Mouse (Mus musculus) CH12.LX (cell line): ENCODE measurements around the gene Gpr89. TPM values are rescaled to one million over a fixed set of nuclear protein-coding genes. Genes with fewer than 3 reads are reported as not detected.

Source experiments
- DNase-seq: peaks from one replicate; pipeline ENCODE4 v3.0.0-alpha.2; 2013; ENCODE audit errors: extremely low read depth
- H3K27ac ChIP-seq: 2 replicates; pipeline ENCODE4 v1.5.1; 2012; ENCODE audit warnings: low read depth, mild to moderate bottlenecking, control low read depth, moderate library complexity; ENCODE audit not compliant: insufficient read depth
- H3K27me3 ChIP-seq: replicated peaks from 2 replicates; pipeline ENCODE3; 2012; ENCODE audit warnings: inconsistent platforms
- H3K36me3 ChIP-seq, 2 experiments: replicated peaks in 1 of 2; 2 replicates each; pipeline versions ENCODE3 to v1.6.1; 2012; ENCODE audit warnings: inconsistent platforms in 1 of 2, low read length in 1 of 2, mild to moderate bottlenecking in 1 of 2, mixed read lengths in 1 of 2, moderate library complexity in 1 of 2; ENCODE audit not compliant: control insufficient read depth in 1 of 2, insufficient read depth in 1 of 2
- H3K4me1 ChIP-seq, 2 experiments: 2 replicates each; pipeline ENCODE4 v1.6.1; 2012; ENCODE audit warnings: inconsistent platforms in 1 of 2, moderate library complexity in 1 of 2; ENCODE audit not compliant: insufficient read depth in 2 of 2, control insufficient read depth in 1 of 2
- H3K4me2 ChIP-seq: 2 replicates; pipeline ENCODE4 v1.6.1; 2012; ENCODE audit warnings: low read depth, mild to moderate bottlenecking, control low read depth; ENCODE audit not compliant: poor library complexity, insufficient read depth, severe bottlenecking
- H3K4me3 ChIP-seq, 3 experiments: fragments of 150-350 bp in 1 of 3; sonication (generic) in 1 of 3; replicated peaks in 1 of 3; 2 replicates each; pipeline versions ENCODE3 to v1.5.1; 2011 to 2012; ENCODE audit warnings: low read depth in 2 of 3, low read length in 2 of 3, mild to moderate bottlenecking in 2 of 3, moderate library complexity in 2 of 3, control low read depth in 1 of 3, improper control_type of control experiment in 1 of 3, inconsistent platforms in 1 of 3, mixed read lengths in 1 of 3; ENCODE audit not compliant: poor library complexity in 1 of 3
- H3K79me2 ChIP-seq: replicated peaks from 2 replicates; pipeline ENCODE4 v1.6.1; 2012; ENCODE audit warnings: mild to moderate bottlenecking, moderate library complexity; ENCODE audit not compliant: control insufficient read depth, poor library complexity, insufficient read depth, severe bottlenecking; ENCODE audit errors: extremely low read depth
- H3K9ac ChIP-seq: 2 replicates; pipeline ENCODE4 v1.6.1; 2012; ENCODE audit warnings: low read depth, mild to moderate bottlenecking, control low read depth, moderate library complexity; ENCODE audit not compliant: insufficient read depth
- H3K9me3 ChIP-seq: replicated peaks from 2 replicates; pipeline ENCODE3; 2012; ENCODE audit warnings: low read length, inconsistent platforms, mixed read lengths
- BHLHE40 ChIP-seq: IDR thresholded peaks from 2 replicates; pipeline ENCODE4 v1.6.1; 2011; ENCODE audit warnings: mild to moderate bottlenecking, low read depth, low read length, improper control_type of control experiment
- CHD1 ChIP-seq: IDR thresholded peaks from 2 replicates; pipeline ENCODE4 v1.6.1; 2012; ENCODE audit warnings: low read depth, low read length, improper control_type of control experiment, inconsistent platforms
- CHD2 ChIP-seq: IDR thresholded peaks from 2 replicates; pipeline ENCODE4 v1.6.1; 2011; ENCODE audit warnings: low read length, improper control_type of control experiment
- CTCF ChIP-seq, 2 experiments: IDR thresholded peaks in 1 of 2; conservative IDR thresholded peaks in 1 of 2; 2 replicates each; pipeline ENCODE4 v1.5.1; 2011 to 2012; ENCODE audit warnings: low read depth in 2 of 2, low read length in 2 of 2, improper control_type of control experiment in 1 of 2, inconsistent platforms in 1 of 2, mild to moderate bottlenecking in 1 of 2, moderate library complexity in 1 of 2
- E2F4 ChIP-seq: IDR thresholded peaks from 2 replicates; pipeline ENCODE4 v1.6.1; 2011; ENCODE audit warnings: low read depth, low read length, improper control_type of control experiment; ENCODE audit not compliant: insufficient replicate concordance
- ELF1 ChIP-seq: IDR thresholded peaks from 2 replicates; pipeline ENCODE4 v1.6.1; 2014; ENCODE audit warnings: low read depth, mild to moderate bottlenecking, inconsistent platforms, low read length, improper control_type of control experiment
- GABPA ChIP-seq: IDR thresholded peaks from 2 replicates; pipeline ENCODE4 v1.6.1; 2012; ENCODE audit warnings: low read depth, low read length, improper control_type of control experiment, inconsistent platforms; ENCODE audit not compliant: insufficient replicate concordance
- HCFC1 ChIP-seq: IDR thresholded peaks from 2 replicates; pipeline ENCODE4 v1.6.1; 2012; ENCODE audit warnings: low read depth, mild to moderate bottlenecking, inconsistent platforms, low read length, improper control_type of control experiment
- JUN ChIP-seq: IDR thresholded peaks from 2 replicates; pipeline ENCODE4 v1.6.1; 2011; ENCODE audit warnings: low read depth, mild to moderate bottlenecking, low read length, improper control_type of control experiment, moderate library complexity; ENCODE audit not compliant: insufficient read depth
- KAT2A ChIP-seq: IDR thresholded peaks from 2 replicates; pipeline ENCODE4 v1.6.1; 2012; ENCODE audit warnings: low read length, improper control_type of control experiment, inconsistent platforms; ENCODE audit not compliant: insufficient replicate concordance
- MAX ChIP-seq: IDR thresholded peaks from 2 replicates; pipeline ENCODE4 v1.6.1; 2011; ENCODE audit warnings: low read length, improper control_type of control experiment
- MEF2A ChIP-seq: IDR thresholded peaks from 2 replicates; pipeline ENCODE4 v1.6.1; 2014; ENCODE audit warnings: low read depth, mild to moderate bottlenecking, inconsistent platforms, low read length, improper control_type of control experiment, borderline replicate concordance
- NRF1 ChIP-seq: IDR thresholded peaks from 2 replicates; pipeline ENCODE4 v1.6.1; 2014; ENCODE audit warnings: low read depth, mild to moderate bottlenecking, inconsistent platforms, low read length, improper control_type of control experiment, moderate library complexity
- POLR2AphosphoS2 ChIP-seq: IDR thresholded peaks from 2 replicates; pipeline ENCODE4 v1.6.1; 2011; ENCODE audit warnings: low read depth, low read length, improper control_type of control experiment
- SMC3 ChIP-seq: IDR thresholded peaks from 2 replicates; pipeline ENCODE4 v1.6.1; 2011; ENCODE audit warnings: low read depth, low read length, improper control_type of control experiment
- USF2 ChIP-seq: conservative IDR thresholded peaks from 2 replicates; pipeline ENCODE4 v1.6.1; 2011; ENCODE audit warnings: low read depth, low read length, improper control_type of control experiment
- ZKSCAN1 ChIP-seq: IDR thresholded peaks from 2 replicates; pipeline ENCODE4 v1.6.1; 2012; ENCODE audit warnings: low read depth, inconsistent platforms, low read length, improper control_type of control experiment, borderline replicate concordance
- dilution Hi-C: fragments of 300-500 bp; cut with MboI; formaldehyde crosslinking; loops from 2 replicates; pipeline ENCODE4 v1.14.3; 2020; ENCODE audit warnings: low sequenced_read_pairs; ENCODE audit not compliant: extremely low pct_unique_long_range_greater_than_20kb, extremely low pct_ligation_motif_present
- in situ Hi-C: fragments of 300-500 bp; cut with MboI; formaldehyde crosslinking; loops from 3 replicates; pipeline ENCODE4 v1.14.3; 2019; ENCODE audit warnings: low sequenced_read_pairs, low pct_ligation_motif_present, low pct_unique_long_range_greater_than_20kb, mixed read lengths
- polyA plus RNA-seq: library from polyadenylated mRNA; unstranded; fragments of >175 nt; gene quantifications from 2 replicates; pipeline ENCODE4 v1.2.1, GENCODE M21; 2012; ENCODE audit warnings: low read depth; ENCODE audit not compliant: insufficient read length
- total RNA-seq, 2 experiments: library from RNA; depleted of rRNA; stranded (reverse); fragments of 300-350 nt in 1 of 2; fragments of >200 nt in 1 of 2; gene quantifications; 2 replicates each; pipeline ENCODE4 v1.2.3; 2012 to 2014

Gpr89 gene
- total and polyA plus RNA-seq, 3 experiments: 27.9 to 31.3 (median 30.8) TPM

GRCm38 (mm10) chr3:96869091-96869490, 36.1 kb downstream of the Gpr89 start:
- H3K4me3 ChIP-seq: no peak overlapping the region
- H3K4me2 ChIP-seq: no peak overlapping the region
- TF ChIP-seq CHD2: no peak
- no peak for TF ChIP-seq JUN
- no peak for TF ChIP-seq MEF2A
- no peak for TF ChIP-seq MAX
- no peak for TF ChIP-seq SMC3
- no peak for TF ChIP-seq CTCF (conservative IDR thresholded peaks at IDR 0.05 in 1 of 2, IDR thresholded peaks at IDR 0.05 in 1 of 2; ENCODE audit: low read depth in 2 of 2, low read length in 2 of 2)
- TF ChIP-seq USF2: no peak
- TF ChIP-seq KAT2A: no peak
- TF ChIP-seq E2F4: no peak
- no peak for TF ChIP-seq POLR2AphosphoS2
- no peak for TF ChIP-seq CHD1
- no peak for TF ChIP-seq NRF1
- TF ChIP-seq ELF1: no peak
- TF ChIP-seq HCFC1: no peak
- in situ Hi-C loops: no loop called here
- dilution Hi-C loops: no loop called here
- no peaks in the 10 kb centered on the region for H3K9me3 ChIP-seq
- no peaks in the 10 kb centered on the region for H3K27me3 ChIP-seq
- no peaks in the 10 kb centered on the region for H3K79me2 ChIP-seq
- DNase-seq: no peak
- peaks cover 43 to 62% of the 10 kb centered on the region in 2 experiments for H3K36me3 ChIP-seq
- H3K27ac ChIP-seq: no peak overlapping the region
- no peak overlapping the region for H3K9ac ChIP-seq
- no peaks in the 10 kb centered on the region for H3K4me1 ChIP-seq

- in situ Hi-C loops: no loop called here
- TF ChIP-seq CHD1 (no peak), GABPA (no peak), POLR2AphosphoS2 (no peak), ZKSCAN1 (no peak), BHLHE40 (no peak)
- H3K9ac ChIP-seq: no peak overlapping the region
- no peak for DNase-seq
- no peaks in the 10 kb centered on the region for H3K4me1 ChIP-seq
- H3K36me3 ChIP-seq: peaks cover 38 to 57% of the 10 kb centered on the region in 2 experiments
- no peaks in the 10 kb centered on the region for H3K9me3 ChIP-seq
- H3K4me3 ChIP-seq: no peak overlapping the region
- H3K4me2 ChIP-seq: no peak overlapping the region
- no peaks in the 10 kb centered on the region for H3K27me3 ChIP-seq
- dilution Hi-C loops: no loop called here
- no peak overlapping the region for H3K27ac ChIP-seq
- H3K79me2 ChIP-seq: no peaks in the 10 kb centered on the region
These were observed 36.6 kb downstream of the Gpr89 start for GRCm38 (mm10) chr3:96868566-96868965.
